Mouse (Mus musculus): ENCODE measurements around the gene Pgm2l1. TPM values are rescaled to one million over a fixed set of nuclear protein-coding genes. Genes with fewer than 3 reads are reported as not detected.

Gene Pgm2l1
- 8.0 and 21.0 TPM in 2 replicates for polyA plus RNA-seq (2012; ENCODE audit: insufficient read depth, low replicate concordance)

GRCm38 (mm10) chr7:100227158-100227875, at the start of gene Pgm2l1:
Pgm2l1 (plus strand) TSS chr7:100227394.
- peak within 1 kb of the TSS; percentile 100 for H3K4me3 ChIP-seq (replicated peaks)

DNA sequence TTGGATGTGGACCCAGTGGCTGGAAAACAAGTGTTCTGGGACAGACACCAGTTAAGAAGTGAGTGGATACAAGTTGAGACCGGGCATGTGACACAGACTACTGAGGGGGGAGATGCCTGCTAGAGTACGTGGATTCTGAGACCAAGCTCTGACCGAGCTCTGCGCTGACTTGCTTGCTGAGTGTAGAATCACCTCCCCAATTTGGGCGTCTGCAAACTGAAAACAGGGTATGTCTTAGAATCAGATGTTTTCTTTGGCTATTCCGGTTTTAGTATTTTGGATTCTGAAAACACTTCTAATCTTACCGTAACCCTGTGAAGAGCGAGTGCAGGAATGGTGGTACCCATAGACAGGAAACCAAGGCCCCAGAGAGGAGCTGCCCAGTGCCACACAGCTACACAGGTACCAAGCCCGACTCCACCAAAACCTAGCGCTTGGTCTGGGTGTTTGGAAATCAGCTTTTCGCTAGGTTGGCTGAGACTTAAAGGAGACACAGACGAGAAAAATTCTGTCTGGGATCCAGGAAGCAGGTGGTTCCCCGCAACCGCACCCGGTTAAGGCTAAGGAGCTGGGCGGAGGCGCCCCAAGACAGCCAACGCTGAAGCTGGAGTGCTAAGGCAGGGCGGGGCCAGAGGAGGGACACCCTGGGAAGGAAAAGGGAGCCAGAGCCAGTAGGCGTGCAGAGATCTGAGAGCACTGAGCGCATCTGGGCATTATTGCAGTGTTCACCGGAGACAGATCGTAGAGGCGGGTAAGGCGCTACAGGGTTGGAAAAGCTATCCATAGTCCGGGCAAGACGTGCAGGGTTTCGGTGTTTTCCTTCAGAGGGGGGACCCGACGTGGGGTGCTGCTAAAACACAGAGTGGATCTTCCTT, 48.9 kb upstream of the Pgm2l1 start:
- H3K36me3 ChIP-seq (replicated peaks; ENCODE audit: low read length), result no peaks in the 10 kb centered on the region
- peaks cover 6% of the 10 kb centered on the region; the same call in 1 of the 2 replicates for H3K9me3 ChIP-seq
- peak overlapping the region; percentile 91 for H3K4me3 ChIP-seq (replicated peaks)
- peaks cover 87% of the 10 kb centered on the region for H3K27me3 ChIP-seq (replicated peaks)
- H3K4me1 ChIP-seq, result peaks cover 34% of the 10 kb centered on the region
- TF ChIP-seq GATA1 (IDR thresholded peaks at IDR 0.05; ENCODE audit: borderline replicate concordance, low read length), result no peak
- TF ChIP-seq FLI1 (IDR thresholded peaks at IDR 0.05; ENCODE audit: low read length), result no peak

More at GRCm38 (mm10) chr7:100227158-100227875, at the start of gene Pgm2l1:
- Histone ChIP-seq H3K36me3 (replicated peaks; ENCODE audit: low read length) (peaks cover 9% of the 10 kb centered on the region), H3K4me1 (peaks cover 36% of the 10 kb centered on the region), H3K9me3 (no peaks in the 10 kb centered on the region), H3K27me3 (replicated peaks) (no peaks in the 10 kb centered on the region)
- TF ChIP-seq FLI1 (IDR thresholded peaks at IDR 0.05; ENCODE audit: low read length) (no peak), GATA1 (IDR thresholded peaks at IDR 0.05; ENCODE audit: borderline replicate concordance, low read length) (no peak)

- no peak for TF ChIP-seq FLI1 (IDR thresholded peaks at IDR 0.05; ENCODE audit: low read length)
- no peak for TF ChIP-seq GATA1 (IDR thresholded peaks at IDR 0.05; ENCODE audit: borderline replicate concordance, low read length)
- peaks cover 88% of the 10 kb centered on the region for H3K27me3 ChIP-seq (replicated peaks)
- H3K4me1 ChIP-seq, result peaks cover 34% of the 10 kb centered on the region
- H3K4me3 ChIP-seq (replicated peaks), result peak overlapping the region; percentile 91
- H3K9me3 ChIP-seq, result peaks cover 6% of the 10 kb centered on the region; the same call in 1 of the 2 replicates
- no peaks in the 10 kb centered on the region for H3K36me3 ChIP-seq (replicated peaks; ENCODE audit: low read length)
These were observed 48.3 kb upstream of the Pgm2l1 start for GRCm38 (mm10) chr7:100178891-100179233.

- H3K4me3 ChIP-seq (replicated peaks), result no peak overlapping the region
- TF ChIP-seq FLI1 (IDR thresholded peaks at IDR 0.05; ENCODE audit: low read length) (no peak), GATA1 (IDR thresholded peaks at IDR 0.05; ENCODE audit: borderline replicate concordance, low read length) (no peak)
- no peaks in the 10 kb centered on the region for H3K36me3 ChIP-seq (replicated peaks; ENCODE audit: low read length)
- peaks cover 6% of the 10 kb centered on the region; the same call in 1 of the 2 replicates for H3K9me3 ChIP-seq
- H3K27me3 ChIP-seq (replicated peaks), result peaks cover 91% of the 10 kb centered on the region
- H3K4me1 ChIP-seq, result peaks cover 34% of the 10 kb centered on the region
These were observed 47.8 kb upstream of the Pgm2l1 start for GRCm38 (mm10) chr7:100179394-100179793.

DNA sequence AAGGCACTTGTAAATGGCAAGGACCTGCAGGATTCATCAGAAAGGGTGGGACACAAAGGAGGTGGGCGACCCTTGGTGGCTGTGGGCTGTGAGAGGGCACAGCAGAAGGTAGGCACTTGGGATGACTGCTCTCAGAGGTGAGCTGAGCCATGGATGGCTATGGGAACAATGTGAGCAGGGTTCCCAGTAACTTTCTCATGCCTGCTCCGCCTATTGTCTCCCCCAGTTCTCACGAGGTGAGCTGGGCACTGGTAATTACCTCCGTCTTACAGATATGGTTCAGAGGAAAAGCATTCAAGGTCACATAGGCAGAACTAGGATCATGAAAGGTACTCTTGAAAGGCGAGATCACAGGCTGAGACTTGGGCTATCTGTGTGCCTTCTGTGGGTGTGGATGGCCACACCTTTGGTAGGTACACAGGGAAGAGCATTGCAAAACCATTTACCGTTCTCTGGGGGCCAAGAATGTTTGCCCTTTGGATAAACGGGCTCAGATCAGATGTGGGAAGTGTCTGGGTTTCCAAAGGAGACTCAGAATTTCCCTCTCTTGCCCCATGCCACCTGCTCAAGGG, 47.3 kb upstream of the Pgm2l1 start:
- H3K4me1 ChIP-seq, result peaks cover 34% of the 10 kb centered on the region
- TF ChIP-seq GATA1 (IDR thresholded peaks at IDR 0.05; ENCODE audit: borderline replicate concordance, low read length) (no peak), FLI1 (IDR thresholded peaks at IDR 0.05; ENCODE audit: low read length) (no peak)
- no peaks in the 10 kb centered on the region for H3K36me3 ChIP-seq (replicated peaks; ENCODE audit: low read length)
- peaks cover 6% of the 10 kb centered on the region; the same call in 1 of the 2 replicates for H3K9me3 ChIP-seq
- H3K27me3 ChIP-seq (replicated peaks), result peaks cover 90% of the 10 kb centered on the region
- H3K4me3 ChIP-seq (replicated peaks), result no peak overlapping the region

- Histone ChIP-seq H3K4me1 (peaks cover 31% of the 10 kb centered on the region), H3K27me3 (replicated peaks) (peaks cover 82% of the 10 kb centered on the region), H3K36me3 (replicated peaks; ENCODE audit: low read length) (no peaks in the 10 kb centered on the region)
These were observed 46.0 kb upstream of the Pgm2l1 start for GRCm38 (mm10) chr7:100181176-100181575.

DNA sequence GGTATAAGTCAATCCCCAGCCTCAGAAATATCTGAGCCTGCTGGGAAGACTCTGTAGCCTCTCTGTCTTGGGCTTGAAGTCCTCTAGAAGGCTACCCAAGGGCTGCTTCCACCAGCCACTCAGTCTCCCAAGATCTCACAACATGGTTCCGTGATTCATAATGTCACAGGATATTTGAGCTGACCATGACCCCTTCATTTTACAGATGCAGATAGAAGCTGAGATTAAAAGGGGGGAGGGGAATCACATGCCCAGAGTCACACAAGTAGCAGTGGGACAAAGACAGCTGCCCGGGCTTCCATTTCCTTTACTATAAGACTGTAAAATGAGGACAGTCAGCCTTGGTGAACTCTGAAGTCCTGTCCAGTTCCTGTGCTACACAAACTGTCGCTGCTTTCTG, 45.6 kb upstream of the Pgm2l1 start:
- Histone ChIP-seq H3K27me3 (replicated peaks) (peaks cover 82% of the 10 kb centered on the region), H3K4me1 (peaks cover 29% of the 10 kb centered on the region), H3K36me3 (replicated peaks; ENCODE audit: low read length) (no peaks in the 10 kb centered on the region), H3K9me3 (peaks cover 6% of the 10 kb centered on the region; the same call in 1 of the 2 replicates), H3K4me3 (replicated peaks) (no peak overlapping the region)
- TF ChIP-seq GATA1 (IDR thresholded peaks at IDR 0.05; ENCODE audit: borderline replicate concordance, low read length) (no peak), FLI1 (IDR thresholded peaks at IDR 0.05; ENCODE audit: low read length) (no peak)

More at GRCm38 (mm10) chr7:100181176-100181575, 46.0 kb upstream of the Pgm2l1 start:
- H3K4me3 ChIP-seq (replicated peaks), result no peak overlapping the region
- TF ChIP-seq GATA1 (IDR thresholded peaks at IDR 0.05; ENCODE audit: borderline replicate concordance, low read length), result no peak
- no peak for TF ChIP-seq FLI1 (IDR thresholded peaks at IDR 0.05; ENCODE audit: low read length)
- H3K9me3 ChIP-seq, result peaks cover 6% of the 10 kb centered on the region; the same call in 1 of the 2 replicates

DNA sequence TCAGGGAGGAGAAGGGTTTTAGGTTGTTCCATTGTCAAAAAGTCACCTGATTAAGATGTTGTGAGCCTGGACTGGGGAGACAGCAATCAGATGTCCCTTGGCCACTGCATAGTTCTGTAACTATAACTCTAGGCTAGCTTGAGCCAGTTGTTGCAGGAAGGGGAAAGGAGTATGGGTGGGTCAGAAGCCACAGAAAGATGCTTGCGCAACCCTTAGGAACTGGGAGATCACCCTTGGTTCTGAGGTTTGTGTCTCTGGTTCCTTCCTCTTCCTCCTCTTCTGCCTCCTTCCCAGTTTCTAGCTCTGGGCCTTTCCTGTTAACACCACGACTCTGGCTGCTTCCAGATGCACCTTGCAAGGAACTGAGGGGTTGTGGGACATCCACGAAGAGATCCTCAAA, 44.8 kb upstream of the Pgm2l1 start:
- Histone ChIP-seq H3K4me3 (replicated peaks) (no peak overlapping the region), H3K27me3 (replicated peaks) (peaks cover 79% of the 10 kb centered on the region), H3K36me3 (replicated peaks; ENCODE audit: low read length) (no peaks in the 10 kb centered on the region), H3K9me3 (0 out of 2 replicates have a peak, but pooled peaks cover under 1% of the 10 kb centered on the region), H3K4me1 (peaks cover 30% of the 10 kb centered on the region)
- TF ChIP-seq FLI1 (IDR thresholded peaks at IDR 0.05; ENCODE audit: low read length), result no peak
- TF ChIP-seq GATA1 (IDR thresholded peaks at IDR 0.05; ENCODE audit: borderline replicate concordance, low read length), result no peak

DNA sequence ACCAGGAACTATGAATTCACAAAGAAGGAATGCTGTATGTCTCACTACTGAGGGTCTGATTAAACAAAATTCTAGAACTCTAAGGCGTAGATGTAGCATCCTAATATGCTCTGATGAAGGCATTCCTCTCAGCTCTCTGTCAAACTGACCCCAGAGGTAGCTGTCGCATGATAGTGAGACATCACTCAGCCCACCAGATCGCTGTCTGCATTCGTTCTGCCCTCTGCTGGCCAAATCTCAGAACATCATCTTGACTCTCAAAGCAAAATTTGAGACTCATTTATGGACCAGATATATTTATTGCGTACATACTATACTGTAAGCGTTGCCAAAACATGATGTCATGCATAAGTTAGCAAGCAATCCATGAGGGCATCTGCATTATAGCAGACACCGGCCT, 39.6 kb upstream of the Pgm2l1 start:
- Histone ChIP-seq H3K4me1 (peaks cover 19% of the 10 kb centered on the region), H3K27me3 (replicated peaks) (peaks cover 45% of the 10 kb centered on the region), H3K9me3 (no peaks in the 10 kb centered on the region), H3K4me3 (replicated peaks) (no peak overlapping the region), H3K36me3 (replicated peaks; ENCODE audit: low read length) (no peaks in the 10 kb centered on the region)
- TF ChIP-seq FLI1 (IDR thresholded peaks at IDR 0.05; ENCODE audit: low read length) (no peak), GATA1 (IDR thresholded peaks at IDR 0.05; ENCODE audit: borderline replicate concordance, low read length) (no peak)
